Mouse (Mus musculus) bone marrow macrophage, adult 2 months (primary cell): ENCODE measurements around the gene Vsir.

Experiments used
- CTCF ChIP-seq: IDR thresholded peaks from 2 replicates; pipeline ENCODE4 v1.5.1; 2012; ENCODE audit warnings: low read depth, mild to moderate bottlenecking, low read length, moderate library complexity
- POLR2A ChIP-seq: IDR thresholded peaks from 2 replicates; pipeline ENCODE4 v1.6.1; 2012; ENCODE audit warnings: mild to moderate bottlenecking, low read depth, low read length, borderline replicate concordance

- TF ChIP-seq CTCF (no peak), POLR2A (no peak)
These were observed 52.8 kb downstream of the Vsir start, which contains the start of gene Gm17455 for GRCm38 (mm10) chr10:60399449-60399848.
